Mouse (Mus musculus) testis, adult 2 months (tissue): Measurements from ENCODE around the gene Itpr1. TPM values are rescaled to one million over a fixed set of nuclear protein-coding genes. Genes with fewer than 3 reads are reported as not detected.

Experiments
- H3K27ac ChIP-seq: fragments of 200-500 bp; 2 replicates; pipeline ENCODE4 v1.5.1; 2012; ENCODE audit warnings: low read depth, low read length; ENCODE audit not compliant: control insufficient read depth, insufficient read depth
- H3K27me3 ChIP-seq: fragments of 200-500 bp; 2 replicates; pipeline ENCODE4 v1.6.1; 2012; ENCODE audit warnings: mild to moderate bottlenecking, low read length, moderate library complexity; ENCODE audit not compliant: control insufficient read depth, insufficient read depth
- H3K36me3 ChIP-seq: fragments of 200-500 bp; 2 replicates; pipeline ENCODE4 v1.6.1; 2012; ENCODE audit warnings: mild to moderate bottlenecking, low read length; ENCODE audit not compliant: control insufficient read depth, insufficient read depth
- H3K4me1 ChIP-seq: fragments of 200-500 bp; 2 replicates; pipeline ENCODE4 v1.6.1; 2012; ENCODE audit warnings: low read length; ENCODE audit not compliant: control insufficient read depth, insufficient read depth
- H3K4me3 ChIP-seq: fragments of 200-500 bp; 2 replicates; pipeline ENCODE4 v1.5.1; 2012; ENCODE audit warnings: low read depth, mild to moderate bottlenecking, low read length, moderate library complexity, mixed read lengths; ENCODE audit not compliant: control insufficient read depth
- CTCF ChIP-seq: fragments of 200-500 bp; IDR thresholded peaks from 2 replicates; pipeline ENCODE4 v1.5.1; 2012; ENCODE audit warnings: low read depth, mild to moderate bottlenecking, inconsistent platforms, low read length, moderate library complexity; ENCODE audit not compliant: control insufficient read depth, insufficient read depth, insufficient replicate concordance
- POLR2A ChIP-seq: fragments of 200-500 bp; IDR thresholded peaks from 2 replicates; pipeline ENCODE4 v1.6.1; 2012; ENCODE audit warnings: low read depth, mild to moderate bottlenecking, inconsistent platforms, low read length, moderate library complexity; ENCODE audit not compliant: control insufficient read depth
- polyA plus RNA-seq: library from polyadenylated mRNA; depleted of rRNA; stranded (reverse); fragments of >200 nt; gene quantifications from 2 replicates; pipeline ENCODE4 v1.2.3, GENCODE M21; 2012

The Itpr1 gene
- polyA plus RNA-seq, 1 experiment: 7.3 TPM

DNA sequence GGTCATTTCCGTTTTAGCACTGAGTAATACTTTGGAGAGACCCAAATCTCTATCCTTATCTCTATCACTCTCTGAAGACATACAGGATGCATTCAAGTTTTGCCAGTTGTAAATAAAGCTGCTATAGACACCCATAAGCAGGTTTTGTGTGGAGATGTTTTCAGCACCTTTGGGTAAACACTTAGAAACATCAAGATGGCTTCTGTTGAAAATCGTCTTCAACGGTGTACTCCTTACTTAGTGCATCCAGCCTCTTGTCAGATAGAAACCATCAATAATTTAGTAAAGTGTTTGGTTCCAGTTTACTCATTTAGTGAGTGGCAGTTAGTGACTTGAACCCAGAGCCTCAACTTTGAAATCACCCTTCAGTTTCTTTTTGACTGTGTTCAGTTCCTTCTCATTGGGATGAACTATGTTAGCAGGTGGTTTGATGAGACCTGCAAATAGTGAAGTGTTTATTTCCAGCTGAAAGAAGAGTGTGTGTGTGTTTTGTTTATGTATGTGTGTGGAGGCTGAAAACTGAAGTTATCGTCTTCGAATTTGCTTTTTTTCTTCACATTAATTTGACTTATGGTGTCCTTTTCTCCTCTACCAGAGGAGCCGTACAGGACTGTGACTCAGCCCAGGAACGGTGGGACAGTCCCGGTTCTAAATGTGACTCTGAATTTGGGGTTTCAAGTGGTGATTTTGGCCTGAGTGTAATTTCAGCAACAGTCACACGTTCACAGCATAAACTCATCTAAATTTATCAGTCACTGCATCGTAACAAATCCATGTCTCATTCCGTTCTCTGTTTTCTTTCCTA, 66.1 kb downstream of the Itpr1 start:
- Histone ChIP-seq H3K27me3 (no peaks in the 10 kb centered on the region), H3K27ac (no peak overlapping the region), H3K4me3 (no peak overlapping the region), H3K4me1 (no peaks in the 10 kb centered on the region), H3K36me3 (no peaks in the 10 kb centered on the region)
- TF ChIP-seq CTCF (no peak), POLR2A (no peak)

DNA sequence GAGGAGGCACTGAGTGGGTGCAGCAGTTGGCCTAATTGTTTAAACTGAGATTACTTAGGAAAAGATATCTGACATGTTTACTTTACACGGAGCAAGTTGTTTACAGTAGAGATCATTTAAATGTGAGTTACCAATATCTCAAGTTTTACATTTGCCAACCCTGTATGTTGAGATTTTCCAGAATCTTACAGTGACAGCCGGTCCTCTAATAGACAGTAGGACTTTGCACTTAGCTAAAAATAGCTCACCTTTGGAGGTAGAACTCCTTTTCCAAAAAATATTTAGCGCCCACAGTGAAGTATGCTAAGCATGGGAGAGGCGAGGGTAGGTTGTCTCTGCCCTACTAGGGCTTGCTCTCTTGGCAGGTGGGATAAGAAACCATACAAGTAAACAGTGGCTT, 69.2 kb downstream of the Itpr1 start:
- no peak for TF ChIP-seq POLR2A
- no peak for TF ChIP-seq CTCF
- Histone ChIP-seq H3K4me3 (no peak overlapping the region), H3K4me1 (no peaks in the 10 kb centered on the region), H3K27me3 (no peaks in the 10 kb centered on the region), H3K36me3 (no peaks in the 10 kb centered on the region), H3K27ac (no peak overlapping the region)

DNA sequence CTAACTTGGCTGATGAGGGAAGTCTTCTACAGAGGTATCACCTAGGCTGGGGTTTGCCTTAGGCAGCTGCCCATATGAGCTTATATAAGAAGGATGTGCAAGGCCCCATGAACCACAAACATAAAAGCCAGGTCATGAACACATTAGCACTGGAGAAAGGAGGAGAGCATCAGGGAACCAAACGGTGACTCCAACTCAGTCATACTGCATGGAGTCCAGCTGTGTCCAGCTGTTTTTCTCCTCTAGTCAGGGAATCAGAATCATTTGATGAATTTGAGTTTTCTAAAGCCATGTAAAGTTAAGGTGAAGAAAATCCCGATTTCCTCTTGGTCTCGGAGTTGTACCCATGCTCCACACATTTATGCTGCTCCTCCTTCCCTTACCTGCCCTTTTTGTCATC, 69.7 kb downstream of the Itpr1 start:
- no peaks in the 10 kb centered on the region for H3K4me1 ChIP-seq
- no peak for TF ChIP-seq POLR2A
- TF ChIP-seq CTCF: no peak

GRCm38 (mm10) chr6:108284688-108285087, 71.8 kb downstream of the Itpr1 start:
- Histone ChIP-seq H3K4me1 (no peaks in the 10 kb centered on the region), H3K27me3 (no peaks in the 10 kb centered on the region), H3K36me3 (no peaks in the 10 kb centered on the region), H3K27ac (no peak overlapping the region), H3K4me3 (no peak overlapping the region)
- TF ChIP-seq POLR2A: no peak
- no peak for TF ChIP-seq CTCF

More for the DNA sequence above, 69.7 kb downstream of the Itpr1 start:
- Histone ChIP-seq H3K36me3 (no peaks in the 10 kb centered on the region), H3K27me3 (no peaks in the 10 kb centered on the region), H3K27ac (no peak overlapping the region), H3K4me3 (no peak overlapping the region)

GRCm38 (mm10) chr6:108288979-108289378, 76.1 kb downstream of the Itpr1 start:
- Histone ChIP-seq H3K36me3 (no peaks in the 10 kb centered on the region), H3K27me3 (no peaks in the 10 kb centered on the region), H3K27ac (no peak overlapping the region), H3K4me3 (no peak overlapping the region), H3K4me1 (no peaks in the 10 kb centered on the region)
- no peak for TF ChIP-seq CTCF
- TF ChIP-seq POLR2A: no peak

DNA sequence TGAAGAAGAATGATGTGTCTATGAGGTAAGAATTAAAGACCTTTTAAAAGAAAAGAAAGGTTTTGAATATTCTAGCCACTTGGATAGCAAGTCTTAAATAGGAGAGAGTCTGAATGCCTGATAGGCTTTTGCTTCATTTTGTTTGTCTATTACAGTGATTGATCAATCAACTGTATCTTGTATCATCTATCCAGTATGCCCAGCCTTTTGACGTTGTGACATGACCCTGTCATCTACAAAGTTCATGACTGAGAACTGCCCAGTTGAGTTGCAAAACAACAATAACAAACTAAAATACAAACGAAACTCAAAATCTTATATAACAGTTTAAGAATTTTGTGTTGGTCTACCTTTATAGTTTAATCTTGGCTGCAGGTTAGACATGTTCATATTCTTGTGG, 78.1 kb downstream of the Itpr1 start:
- Histone ChIP-seq H3K4me1 (no peaks in the 10 kb centered on the region), H3K4me3 (no peak overlapping the region), H3K27ac (no peak overlapping the region), H3K36me3 (no peaks in the 10 kb centered on the region), H3K27me3 (no peaks in the 10 kb centered on the region)
- TF ChIP-seq CTCF: no peak

GRCm38 (mm10) chr6:108291556-108291955, 78.7 kb downstream of the Itpr1 start:
- H3K36me3 ChIP-seq: no peaks in the 10 kb centered on the region
- no peak overlapping the region for H3K27ac ChIP-seq
- H3K27me3 ChIP-seq: no peaks in the 10 kb centered on the region
- no peak overlapping the region for H3K4me3 ChIP-seq
- TF ChIP-seq CTCF: no peak
- H3K4me1 ChIP-seq: no peaks in the 10 kb centered on the region

GRCm38 (mm10) chr6:108301856-108302255, 89.0 kb downstream of the Itpr1 start:
- Histone ChIP-seq H3K4me1 (no peaks in the 10 kb centered on the region), H3K36me3 (no peaks in the 10 kb centered on the region), H3K27me3 (no peaks in the 10 kb centered on the region), H3K27ac (no peak overlapping the region), H3K4me3 (no peak overlapping the region)
- no peak for TF ChIP-seq POLR2A
- TF ChIP-seq CTCF: no peak
